Mouse (Mus musculus): Measurements from ENCODE around the gene Gm7879.

Gm7879 gene

DNA sequence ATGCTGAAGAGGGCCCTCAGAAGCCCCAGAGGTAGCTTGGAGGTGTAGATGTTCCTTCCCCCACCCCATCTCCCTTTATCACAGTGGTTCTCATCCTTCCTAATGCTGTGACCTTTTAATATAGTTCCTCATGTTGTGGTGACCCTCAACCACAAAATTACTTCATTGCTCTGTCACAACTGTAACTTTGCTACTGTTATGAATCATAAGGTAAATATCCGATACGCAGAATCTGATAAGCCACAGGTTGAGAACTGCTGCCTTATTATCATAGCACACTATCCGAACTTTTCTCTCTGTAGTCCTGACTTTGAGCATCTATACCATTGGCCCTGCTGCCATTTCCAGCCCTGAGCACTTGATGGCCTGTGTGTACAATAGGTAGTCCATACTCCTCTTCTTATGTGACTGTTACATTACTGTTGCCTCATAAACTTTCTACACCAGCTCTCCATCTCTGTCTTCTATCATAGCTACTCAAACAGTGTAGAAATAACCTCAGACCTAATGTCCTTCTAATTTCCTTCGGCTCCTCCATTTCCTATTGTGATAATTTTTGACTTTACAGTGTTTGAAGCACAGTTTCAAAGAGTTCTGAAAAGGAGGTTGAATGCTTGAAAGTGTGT is 2.4 kb downstream of the Gm7879 start:
- peaks cover 6% of the 10 kb centered on the region for H3K36me3 ChIP-seq (ENCODE audit: control insufficient read depth, insufficient read depth, low read length, poor library complexity, severe bottlenecking)
- no peak for DNase-seq (ENCODE audit: low read depth, low spot score)
- H3K27me3 ChIP-seq (ENCODE audit: control insufficient read depth, insufficient read depth, low read length, poor library complexity, severe bottlenecking): no peaks in the 10 kb centered on the region

GRCm38 (mm10) chr5:43921877-43922276 is 8.9 kb downstream of the Gm7879 start:
- no peak for DNase-seq (ENCODE audit: low read depth, low spot score)
- Histone ChIP-seq H3K27me3 (ENCODE audit: control insufficient read depth, insufficient read depth, low read length, poor library complexity, severe bottlenecking) (no peaks in the 10 kb centered on the region), H3K36me3 (ENCODE audit: control insufficient read depth, insufficient read depth, low read length, poor library complexity, severe bottlenecking) (no peaks in the 10 kb centered on the region)

DNA sequence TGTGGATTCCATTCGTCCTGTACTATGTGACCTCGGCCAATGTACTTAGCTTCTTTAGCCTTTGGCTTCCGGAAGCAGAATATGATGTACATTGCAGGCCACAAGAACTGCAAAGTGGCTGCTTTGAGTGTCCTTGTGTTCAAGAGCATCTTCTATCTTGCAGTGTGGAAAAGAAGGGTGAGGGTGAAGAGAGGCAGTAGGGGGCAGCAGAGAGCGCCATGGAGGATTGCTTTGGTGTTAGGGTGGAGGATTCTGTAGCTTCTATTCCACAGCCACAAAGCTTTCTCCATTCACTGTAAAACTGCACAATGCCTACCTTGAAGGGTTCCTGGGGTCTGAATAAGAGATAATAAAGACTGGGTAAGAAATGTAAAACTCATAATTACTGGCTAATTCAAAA is 11.0 kb downstream of the Gm7879 start:
- H3K27me3 ChIP-seq (ENCODE audit: control insufficient read depth, insufficient read depth, low read length, poor library complexity, severe bottlenecking): no peaks in the 10 kb centered on the region
- DNase-seq (ENCODE audit: low read depth, low spot score): peak; percentile 87
- H3K36me3 ChIP-seq (ENCODE audit: control insufficient read depth, insufficient read depth, low read length, poor library complexity, severe bottlenecking): no peaks in the 10 kb centered on the region

DNA sequence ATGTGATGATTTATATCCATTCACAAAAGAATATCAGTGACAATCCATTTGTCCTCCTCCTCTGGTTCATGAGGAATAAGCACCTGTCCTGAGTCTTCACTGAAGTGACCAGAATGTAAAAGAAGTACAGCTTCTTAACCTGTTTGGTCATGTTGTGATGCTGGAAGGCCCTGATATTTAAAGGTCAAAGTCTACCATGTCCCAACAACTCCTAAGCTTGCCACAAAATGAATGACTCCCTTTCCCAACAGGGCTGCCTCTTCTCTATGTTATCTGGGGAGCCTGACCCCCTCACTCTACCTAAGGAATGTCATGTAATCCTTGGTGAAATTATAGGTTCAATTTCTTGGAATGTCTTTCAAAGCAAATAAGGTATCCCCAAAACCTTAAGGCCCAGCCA is 14.8 kb downstream of the Gm7879 start:
- H3K27me3 ChIP-seq (ENCODE audit: control insufficient read depth, insufficient read depth, low read length, poor library complexity, severe bottlenecking): no peaks in the 10 kb centered on the region
- no peaks in the 10 kb centered on the region for H3K36me3 ChIP-seq (ENCODE audit: control insufficient read depth, insufficient read depth, low read length, poor library complexity, severe bottlenecking)
- no peak for DNase-seq (ENCODE audit: low read depth, low spot score)

GRCm38 (mm10) chr5:43933269-43933668 is 20.3 kb downstream of the Gm7879 start:
- no peak for DNase-seq (ENCODE audit: low read depth, low spot score)
- H3K27me3 ChIP-seq (ENCODE audit: control insufficient read depth, insufficient read depth, low read length, poor library complexity, severe bottlenecking): no peaks in the 10 kb centered on the region
- no peaks in the 10 kb centered on the region for H3K36me3 ChIP-seq (ENCODE audit: control insufficient read depth, insufficient read depth, low read length, poor library complexity, severe bottlenecking)

- H3K36me3 ChIP-seq (ENCODE audit: control insufficient read depth, insufficient read depth, low read length, poor library complexity, severe bottlenecking): no peaks in the 10 kb centered on the region
- no peaks in the 10 kb centered on the region for H3K27me3 ChIP-seq (ENCODE audit: control insufficient read depth, insufficient read depth, low read length, poor library complexity, severe bottlenecking)
- peak; percentile 84 for DNase-seq (ENCODE audit: low read depth, low spot score)
Observed at GRCm38 (mm10) chr5:43947330-43947977, 34.5 kb downstream of the Gm7879 start.

- H3K36me3 ChIP-seq (ENCODE audit: control insufficient read depth, insufficient read depth, low read length, poor library complexity, severe bottlenecking): no peaks in the 10 kb centered on the region
- H3K27me3 ChIP-seq (ENCODE audit: control insufficient read depth, insufficient read depth, low read length, poor library complexity, severe bottlenecking): no peaks in the 10 kb centered on the region; the same call in 1 of the 2 replicates
- DNase-seq (ENCODE audit: low read depth, low spot score): peak; percentile 93
Observed at GRCm38 (mm10) chr5:43948111-43948743, 35.3 kb downstream of the Gm7879 start.

- Histone ChIP-seq H3K36me3 (ENCODE audit: control insufficient read depth, insufficient read depth, low read length, poor library complexity, severe bottlenecking) (no peaks in the 10 kb centered on the region), H3K27me3 (ENCODE audit: control insufficient read depth, insufficient read depth, low read length, poor library complexity, severe bottlenecking) (no peaks in the 10 kb centered on the region; the same call in 1 of the 2 replicates)
- peak; percentile 66 for DNase-seq (ENCODE audit: low read depth, low spot score)
Observed at GRCm38 (mm10) chr5:43948748-43949275, 35.9 kb downstream of the Gm7879 start.

- H3K27me3 ChIP-seq (ENCODE audit: control insufficient read depth, insufficient read depth, low read length, poor library complexity, severe bottlenecking): no peaks in the 10 kb centered on the region; the same call in 1 of the 2 replicates
- no peak for DNase-seq (ENCODE audit: low read depth, low spot score)
- H3K36me3 ChIP-seq (ENCODE audit: control insufficient read depth, insufficient read depth, low read length, poor library complexity, severe bottlenecking): no peaks in the 10 kb centered on the region
Observed at GRCm38 (mm10) chr5:43953241-43953640, 40.3 kb downstream of the Gm7879 start.

DNA sequence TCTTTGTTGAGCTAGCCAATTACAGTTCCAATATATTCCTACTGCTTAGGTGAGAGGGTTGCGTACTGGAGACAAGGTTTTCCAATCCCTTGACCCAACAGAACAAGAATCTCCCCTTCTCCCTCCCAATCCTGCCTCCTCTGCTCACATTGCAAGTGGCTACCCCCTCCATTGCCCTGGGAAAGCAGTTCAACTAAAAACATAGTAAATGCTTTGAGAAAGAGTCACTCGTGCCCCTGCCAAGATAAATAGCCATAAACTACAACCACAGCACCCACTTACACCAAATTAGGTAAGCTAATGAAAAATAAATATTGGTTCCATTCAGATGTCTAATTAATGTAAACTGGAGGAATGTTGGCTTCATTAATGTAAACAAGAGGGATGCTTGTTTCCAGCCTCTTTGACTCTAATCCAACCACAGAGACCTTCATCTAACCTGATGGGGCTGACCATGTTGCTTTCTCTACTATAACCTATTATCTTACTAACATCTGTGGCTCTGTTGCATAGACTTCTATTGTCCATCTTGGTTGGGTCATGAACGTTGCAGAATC is 47.0 kb downstream of the Gm7879 start:
- DNase-seq (ENCODE audit: low read depth, low spot score): no peak
- H3K27me3 ChIP-seq (ENCODE audit: control insufficient read depth, insufficient read depth, low read length, poor library complexity, severe bottlenecking): no peaks in the 10 kb centered on the region
- H3K36me3 ChIP-seq (ENCODE audit: control insufficient read depth, insufficient read depth, low read length, poor library complexity, severe bottlenecking): no peaks in the 10 kb centered on the region

DNA sequence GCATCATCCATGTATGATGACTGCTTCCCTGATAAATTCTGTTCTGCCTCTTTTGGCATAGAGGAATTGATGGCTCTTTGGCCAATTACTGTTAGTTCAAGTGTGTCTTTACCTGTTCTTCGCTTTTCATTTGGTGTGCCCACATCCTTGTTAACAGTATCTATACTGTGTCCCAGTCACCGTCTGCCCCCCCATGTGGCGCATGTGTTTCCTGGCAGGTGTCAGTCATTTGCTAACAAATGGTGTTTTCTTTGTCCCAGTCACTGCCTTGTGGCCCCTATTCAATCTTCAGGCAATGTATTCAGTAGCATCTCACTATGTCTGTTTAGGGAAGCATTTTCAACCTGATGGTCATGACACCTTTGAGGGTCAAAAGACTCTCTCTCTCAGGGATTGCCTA is 48.1 kb downstream of the Gm7879 start:
- H3K36me3 ChIP-seq (ENCODE audit: control insufficient read depth, insufficient read depth, low read length, poor library complexity, severe bottlenecking): no peaks in the 10 kb centered on the region
- H3K27me3 ChIP-seq (ENCODE audit: control insufficient read depth, insufficient read depth, low read length, poor library complexity, severe bottlenecking): no peaks in the 10 kb centered on the region
- DNase-seq (ENCODE audit: low read depth, low spot score): no peak

All from splenic B cell, adult 2 months (primary cell).